Mouse (Mus musculus) kidney, adult 9 months (tissue): ENCODE measurements around the gene Lkaaear1.

Experiments used
- DNase-seq: peaks from one replicate; pipeline ENCODE4 v3.0.0; 2022

Gene Lkaaear1

DNA sequence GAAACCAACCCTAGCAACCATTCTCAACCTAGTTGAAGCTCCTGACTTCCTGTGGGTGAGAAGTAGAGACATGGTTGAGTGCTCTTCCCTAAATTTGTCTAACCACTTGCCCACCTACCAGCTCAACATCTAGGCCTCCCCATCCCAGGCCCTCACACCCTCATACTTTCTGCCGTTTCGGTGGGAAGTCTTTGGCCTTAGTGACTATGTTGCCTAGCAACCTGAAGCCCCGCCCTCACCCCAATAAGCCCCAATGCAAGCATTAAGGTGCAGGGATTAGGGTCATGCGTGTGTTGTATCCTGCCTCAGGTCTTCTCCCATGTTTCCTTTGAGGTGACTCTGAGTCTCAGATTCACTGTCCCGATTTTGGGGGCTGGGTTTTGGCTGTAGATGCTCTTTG lies at the start of gene Lkaaear1:
Lkaaear1 (minus strand) TSS at position 202 of the 400 bp plus-strand sequence.
- DNase-seq: no peak

DNA sequence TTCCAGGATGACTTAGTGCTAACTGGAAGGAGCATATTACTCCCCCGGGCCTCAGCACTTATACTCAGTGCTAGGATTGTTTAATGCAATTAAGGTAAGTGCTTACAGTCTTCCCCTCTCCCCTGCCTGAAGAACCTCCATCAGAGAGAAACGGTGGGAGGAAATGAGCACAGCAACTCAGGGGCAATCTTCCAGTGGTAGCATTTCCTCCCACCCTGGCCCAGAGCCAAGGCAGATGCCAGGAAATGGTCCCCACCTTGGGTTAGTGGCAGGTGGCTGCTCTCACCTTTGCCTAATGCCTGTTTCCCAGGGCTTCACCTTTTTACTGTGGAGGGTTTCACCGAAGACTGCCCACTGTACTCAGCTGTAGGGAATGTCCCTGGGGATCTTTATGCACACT lies 31.8 kb upstream of the Lkaaear1 start:
- no peak for DNase-seq

DNA sequence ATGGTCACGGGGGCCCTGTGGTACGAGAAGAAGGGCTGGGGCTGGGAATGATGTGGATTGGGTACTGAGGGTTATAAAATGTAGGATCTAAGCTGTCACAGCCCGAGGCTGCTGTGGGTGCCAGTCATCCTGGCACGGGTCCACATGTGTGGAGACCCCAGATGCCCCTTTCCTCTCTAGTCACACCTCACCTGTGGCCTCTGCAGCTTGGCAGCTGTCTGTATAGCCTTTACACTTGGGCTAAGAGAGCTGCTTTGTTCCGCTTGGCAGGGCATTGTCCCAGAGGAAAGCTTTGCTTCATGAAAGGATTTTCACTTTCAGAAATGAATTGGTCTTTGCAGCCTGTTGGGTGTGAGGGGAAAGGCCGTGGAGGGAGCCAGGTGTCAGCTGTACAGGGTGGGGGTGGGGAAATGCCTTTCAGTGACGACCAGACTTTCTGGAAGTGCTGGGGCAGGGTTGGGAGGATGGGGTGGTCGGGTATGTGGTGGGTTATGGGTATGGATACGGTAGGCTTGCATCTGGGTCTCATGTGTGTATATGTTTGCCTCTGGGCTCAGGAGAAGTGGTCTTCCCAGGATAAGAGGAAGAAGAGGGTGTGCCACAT lies 29.5 kb upstream of the Lkaaear1 start:
- DNase-seq: no peak

DNA sequence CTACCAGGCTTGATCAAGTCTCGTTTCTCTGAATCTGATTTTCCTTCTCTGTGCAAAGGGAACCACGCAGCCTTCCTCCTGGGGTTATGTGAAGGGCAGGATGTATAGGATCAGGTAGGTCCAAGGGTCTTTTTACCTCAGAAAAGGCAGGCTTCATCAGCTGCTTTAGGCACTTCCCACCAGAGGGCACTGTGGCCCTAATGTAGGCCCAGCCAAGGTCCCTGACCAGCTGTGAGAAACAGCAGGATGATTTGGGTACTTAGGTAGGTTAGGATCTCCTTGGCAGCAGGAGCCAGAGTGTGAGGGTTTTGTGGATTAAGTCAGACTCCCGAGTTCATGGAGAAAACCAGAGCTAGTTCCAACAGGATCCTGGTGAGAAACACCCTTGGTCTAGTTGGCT lies 24.0 kb upstream of the Lkaaear1 start:
- peak; percentile 22 for DNase-seq

DNA sequence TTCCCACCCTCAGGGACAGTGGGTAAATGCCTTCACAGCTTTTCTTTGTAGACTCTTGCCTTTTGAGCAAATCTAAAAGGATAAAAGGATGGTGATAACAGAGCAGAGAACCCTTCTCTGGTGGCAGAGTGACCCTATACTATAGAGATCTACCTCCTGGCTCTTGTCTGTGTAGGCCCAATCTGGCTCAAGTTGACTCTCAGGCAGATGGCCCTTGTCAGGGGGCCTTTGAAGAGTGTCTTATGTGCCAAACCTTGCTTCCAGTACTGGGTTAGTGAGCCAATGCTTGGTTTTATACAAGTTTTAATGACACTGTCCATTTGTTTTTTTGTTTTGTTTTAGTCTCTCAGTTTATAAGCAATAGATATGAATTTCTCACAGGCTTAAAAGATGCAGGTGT lies 23.0 kb upstream of the Lkaaear1 start:
- no peak for DNase-seq

DNA sequence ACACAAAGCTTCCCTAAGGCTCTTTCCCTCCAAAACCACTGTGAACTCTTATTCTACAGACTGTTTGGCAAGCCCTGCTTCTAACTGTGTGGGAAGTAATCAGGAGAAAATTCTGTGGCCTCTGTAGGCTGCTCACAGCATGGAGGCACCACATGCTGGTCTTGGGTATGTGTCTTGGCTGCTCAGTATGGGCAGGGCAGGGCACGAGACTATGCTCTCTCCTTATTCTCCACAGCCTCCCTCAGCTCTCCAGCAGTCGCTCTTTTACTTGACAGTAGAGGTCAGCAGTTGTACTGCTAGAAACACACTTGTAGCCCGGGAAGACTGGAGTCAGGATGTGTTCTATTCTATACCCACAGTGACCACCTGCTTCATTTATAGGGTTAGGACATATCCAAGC lies 21.8 kb upstream of the Lkaaear1 start:
- no peak for DNase-seq

DNA sequence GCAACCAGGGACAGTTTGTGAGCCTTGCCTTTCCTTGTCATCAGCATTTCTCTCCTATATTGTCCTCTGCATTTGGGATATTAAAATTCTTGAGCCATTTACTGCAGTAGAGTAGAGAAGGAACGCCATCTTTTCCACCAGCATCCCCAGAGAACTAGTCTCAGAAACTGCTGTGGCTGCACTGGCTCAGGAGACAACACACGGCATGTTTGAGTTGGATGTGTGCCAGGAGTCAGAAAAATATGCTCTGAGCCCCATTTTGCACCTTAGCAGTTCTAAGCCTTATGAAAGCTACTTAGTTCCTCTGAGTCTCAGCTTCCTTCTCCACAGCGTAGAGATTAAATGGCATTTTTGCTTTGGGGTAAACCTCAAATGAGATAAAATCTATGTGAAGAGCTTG lies 18.7 kb upstream of the Lkaaear1 start:
- no peak for DNase-seq

DNA sequence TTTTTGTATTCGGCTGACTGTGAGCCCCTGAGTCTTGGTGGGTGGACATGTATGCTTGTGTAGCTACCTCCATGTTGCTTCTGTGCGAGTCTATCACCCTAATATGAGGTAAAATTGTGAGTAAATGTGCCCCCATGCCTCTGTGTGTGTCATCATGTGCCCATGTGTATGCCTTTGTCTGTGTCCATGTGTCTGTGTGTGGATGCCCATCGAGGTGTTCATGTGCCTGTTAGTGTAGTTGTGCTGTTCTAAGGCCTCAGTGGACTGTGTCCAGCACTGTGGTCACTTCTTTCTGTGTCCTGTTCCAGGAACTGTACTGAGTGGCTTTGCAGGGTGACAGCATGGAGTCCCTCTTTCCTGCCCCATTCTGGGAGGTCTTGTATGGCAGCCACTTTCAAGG lies 17.1 kb upstream of the Lkaaear1 start:
- no peak for DNase-seq

DNA sequence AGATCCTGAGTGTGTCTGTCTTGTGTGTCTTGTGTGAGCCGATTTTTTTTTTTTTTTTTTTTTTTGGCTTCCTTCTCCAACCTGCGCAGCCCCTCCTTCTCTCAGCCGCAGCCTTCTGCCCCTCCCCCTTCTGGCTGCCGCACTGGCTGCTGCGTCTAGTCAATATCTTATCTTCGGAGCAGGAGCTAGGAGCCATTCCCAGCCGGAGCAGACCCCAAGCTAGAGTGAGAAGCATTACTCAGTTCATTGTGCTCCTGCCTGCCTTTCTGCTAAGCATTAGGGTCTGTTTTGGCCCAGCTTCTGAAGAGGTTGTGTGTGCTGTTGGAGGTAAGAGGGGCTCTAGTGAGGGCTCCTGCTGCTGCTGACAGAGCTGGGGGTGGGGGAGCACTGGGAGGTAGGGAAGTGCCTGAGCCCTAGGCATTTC lies 16.7 kb upstream of the Lkaaear1 start, which contains the start of gene Oprl1:
Oprl1 (plus strand) TSS at position 114 of the 424 bp plus-strand sequence.
- no peak for DNase-seq

DNA sequence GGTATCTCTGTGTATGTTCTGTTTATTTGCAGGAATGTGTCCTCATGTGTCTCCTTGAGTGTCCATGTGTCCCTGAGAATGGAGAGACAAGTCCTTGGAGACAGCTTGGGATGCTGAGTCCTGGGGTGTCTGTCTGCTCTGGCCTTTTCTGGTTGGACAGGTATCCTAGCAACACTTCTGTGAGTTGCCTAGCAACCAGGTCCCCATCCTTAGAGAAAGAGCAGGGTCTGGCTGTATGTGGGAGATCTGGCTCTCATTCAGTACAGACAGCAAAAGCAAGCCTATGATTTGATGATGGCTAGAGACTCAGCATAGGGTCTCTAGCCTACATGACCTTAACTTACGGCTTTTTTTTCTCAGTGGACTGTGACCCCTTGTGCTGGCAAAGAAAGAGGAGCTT lies 15.5 kb upstream of the Lkaaear1 start:
- DNase-seq: no peak

DNA sequence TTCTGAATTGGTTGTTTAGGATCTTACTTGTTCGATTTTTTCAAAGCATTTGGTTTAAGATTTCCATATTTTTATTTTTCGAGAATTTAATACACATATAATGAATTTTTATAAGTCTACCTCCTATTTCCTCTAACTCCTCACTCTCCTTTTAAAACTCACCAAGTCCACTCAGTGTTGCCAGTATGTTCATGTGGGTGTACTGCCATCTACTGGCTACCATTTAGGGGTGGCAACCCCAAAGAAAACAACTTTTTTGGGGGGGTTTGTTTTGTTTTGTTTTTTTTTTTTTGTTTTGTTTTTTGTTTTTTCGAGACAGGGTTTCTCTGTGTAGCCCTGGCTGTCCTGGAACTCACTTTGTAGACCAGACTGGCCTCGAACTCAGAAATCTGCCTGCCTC lies 8.4 kb upstream of the Lkaaear1 start:
- DNase-seq: peak; percentile 33

DNA sequence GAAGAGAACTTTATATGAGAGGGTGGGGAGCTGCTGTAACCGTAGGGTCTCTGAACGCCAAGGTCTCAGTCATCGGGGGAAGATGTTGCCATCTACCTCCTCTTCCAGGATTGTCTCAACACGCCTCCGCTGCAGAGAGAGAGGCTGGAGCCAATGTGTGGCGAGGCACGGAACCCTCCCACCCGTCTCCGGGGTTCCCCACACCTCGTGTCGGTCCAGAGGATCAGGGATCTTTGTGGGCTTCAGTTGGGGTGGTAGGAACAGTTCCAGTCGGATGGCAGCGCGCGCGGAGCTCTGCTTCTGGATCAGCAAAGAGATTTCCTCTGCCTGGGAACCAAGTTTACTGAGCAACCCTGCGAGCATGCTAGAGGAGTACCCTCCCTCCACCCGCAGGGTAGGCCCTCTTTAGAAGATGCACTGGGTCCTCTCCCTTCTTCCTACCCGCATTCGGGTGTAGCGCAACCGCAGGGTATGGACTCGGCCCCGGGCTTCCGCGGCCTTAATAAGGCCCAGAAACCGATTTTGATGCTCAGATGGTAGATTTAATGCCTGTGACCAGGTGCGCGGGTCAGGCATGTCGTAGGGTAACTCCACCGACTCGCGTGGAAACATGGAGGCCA lies 1.3 kb downstream of the Lkaaear1 start:
- no peak for DNase-seq

DNA sequence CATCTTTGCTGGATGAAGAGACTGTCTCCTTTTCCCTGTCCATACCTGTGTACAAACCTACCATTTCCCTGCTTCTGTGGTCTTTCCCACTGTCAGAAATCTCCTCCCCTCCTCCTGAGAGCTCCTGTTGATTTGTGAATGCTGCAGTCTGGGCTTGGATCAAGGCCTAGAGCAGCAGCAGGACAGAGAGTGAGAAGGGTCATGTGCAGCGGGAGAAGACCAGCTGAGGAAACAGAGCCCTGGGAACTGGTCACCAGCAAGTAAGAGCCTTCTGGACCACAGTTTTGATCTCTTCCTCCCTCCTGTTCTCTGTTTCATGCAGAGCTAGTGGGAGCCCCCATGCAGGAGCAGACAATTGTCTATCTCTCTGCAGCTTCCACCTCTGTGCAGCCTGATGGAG lies 2.5 kb downstream of the Lkaaear1 start:
- DNase-seq: no peak

DNA sequence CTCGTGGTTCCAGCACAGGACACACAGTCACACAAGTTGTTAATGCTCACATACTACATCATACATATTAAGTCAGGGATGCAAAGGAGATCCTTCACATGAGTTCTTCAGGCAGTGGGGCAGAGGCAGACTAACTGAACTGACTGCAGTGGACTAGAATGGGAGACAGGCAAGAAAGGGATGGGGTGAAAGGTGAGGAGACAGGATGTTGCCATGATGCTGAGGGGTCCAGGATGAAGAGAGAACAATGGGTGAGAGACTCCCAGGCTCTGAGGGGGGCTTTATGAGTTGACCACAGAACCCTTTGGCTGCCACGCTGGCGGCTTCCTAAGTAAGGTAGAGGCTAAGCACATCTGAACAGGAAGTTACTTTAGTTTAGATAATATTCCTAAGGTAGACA lies 3.7 kb downstream of the Lkaaear1 start:
- no peak for DNase-seq

DNA sequence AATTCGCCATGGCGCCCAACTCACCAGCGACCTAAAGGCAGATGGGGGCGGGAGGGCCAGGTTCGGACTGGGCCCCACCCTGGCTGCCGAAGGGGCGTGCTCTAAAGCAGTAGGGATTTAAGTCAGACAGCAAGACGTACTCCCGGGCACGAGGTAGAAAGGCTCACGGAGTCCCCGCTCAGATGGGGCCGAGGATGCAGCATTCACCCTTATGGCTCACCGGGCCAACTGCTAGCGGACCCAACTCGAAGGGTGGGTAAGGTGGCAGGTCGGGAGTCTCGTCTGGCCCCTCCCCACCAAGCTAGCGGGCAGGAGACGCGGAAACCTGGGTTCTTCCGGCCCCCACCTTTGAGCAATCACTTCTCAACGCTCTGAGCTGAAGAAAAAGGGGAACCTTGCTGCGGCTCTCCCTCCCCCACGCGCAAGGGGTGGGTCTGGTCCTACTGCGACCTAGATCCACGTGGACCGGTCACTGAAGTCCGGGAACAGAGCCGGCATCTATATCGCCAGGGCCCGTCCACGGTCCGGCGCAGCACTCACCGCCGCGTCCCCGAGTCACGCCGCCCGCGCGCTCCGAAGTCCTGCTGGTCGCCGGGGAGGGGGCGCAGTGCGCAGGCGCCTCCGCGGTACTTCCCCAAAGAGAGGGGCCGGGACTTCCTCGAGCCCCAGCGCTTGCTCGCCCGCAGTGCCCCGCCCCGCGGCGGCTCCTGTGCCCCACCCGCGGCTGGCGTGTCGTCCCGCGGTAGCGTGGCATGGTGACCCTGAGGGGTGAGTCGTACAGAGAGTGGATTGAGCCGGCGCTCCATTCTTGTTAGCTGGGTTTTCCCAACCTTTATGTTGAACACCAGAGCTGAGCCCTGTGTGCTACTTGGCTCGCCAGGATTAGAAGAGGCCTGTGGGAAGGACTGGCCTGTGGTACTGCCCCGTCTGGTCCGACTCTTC lies 4.6 kb downstream of the Lkaaear1 start, which contains the start of gene Rgs19:
Rgs19 (minus strand) TSS at position 639 of the 942 bp plus-strand sequence.
- peak; percentile 66 for DNase-seq

DNA sequence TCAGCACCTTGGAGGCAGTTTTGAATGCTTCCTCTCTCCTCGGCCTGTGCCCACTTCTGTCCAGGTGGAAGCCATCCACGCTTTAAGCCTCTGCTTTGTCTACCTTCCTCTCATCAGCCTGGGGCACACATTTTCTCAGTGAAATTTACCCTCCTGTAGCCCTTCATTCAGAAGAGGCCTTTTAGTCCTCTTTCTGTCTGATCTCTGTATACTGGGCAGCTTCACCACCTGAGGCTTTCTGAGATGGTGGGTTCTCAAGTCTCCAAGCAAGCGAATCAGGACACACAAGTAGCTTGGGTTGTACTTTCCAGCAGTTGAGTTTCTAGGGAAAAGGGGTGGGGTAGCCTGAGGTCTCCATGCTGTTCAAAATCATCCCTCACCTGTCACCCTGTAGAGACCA lies 5.9 kb downstream of the Lkaaear1 start:
- no peak for DNase-seq

DNA sequence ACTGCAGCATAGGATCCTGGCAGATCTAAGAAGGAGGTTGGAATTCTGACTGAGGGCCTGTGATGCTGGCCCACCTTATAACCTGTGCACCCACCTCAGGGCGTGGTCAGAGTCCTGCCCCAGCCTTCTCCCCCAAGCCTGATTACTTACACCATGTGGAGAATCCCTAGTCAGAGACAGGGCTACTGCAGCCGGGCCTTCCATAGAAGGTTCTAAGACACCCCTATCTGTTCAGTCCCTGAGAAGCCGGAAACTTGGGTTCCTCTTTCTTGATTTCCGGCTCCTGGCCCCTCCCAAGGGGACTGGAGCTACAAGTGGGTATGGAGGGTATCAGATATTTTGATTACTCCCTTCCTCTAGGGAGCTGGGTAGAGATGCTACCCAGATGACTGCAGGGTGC lies 6.7 kb downstream of the Lkaaear1 start:
- no peak for DNase-seq

DNA sequence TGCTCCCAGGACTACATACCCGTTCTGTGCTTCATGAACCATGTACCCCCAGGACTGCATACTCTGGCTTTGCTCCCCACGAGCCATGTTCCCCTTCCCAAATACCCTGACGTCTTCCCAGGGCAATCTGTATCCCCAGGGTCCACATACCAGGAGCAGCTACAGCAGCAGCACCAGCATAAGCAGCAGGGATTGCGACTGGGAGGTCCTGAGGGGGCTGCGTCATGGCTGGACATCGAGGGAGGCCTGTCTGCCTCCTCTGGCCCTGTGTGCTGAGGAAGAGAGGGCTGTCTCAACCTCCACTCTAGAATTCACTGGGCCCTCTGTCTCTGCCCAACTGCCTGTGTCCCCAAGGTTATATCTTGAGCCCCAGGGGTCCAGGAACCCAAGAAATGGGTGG lies 7.2 kb downstream of the Lkaaear1 start:
- DNase-seq: no peak

DNA sequence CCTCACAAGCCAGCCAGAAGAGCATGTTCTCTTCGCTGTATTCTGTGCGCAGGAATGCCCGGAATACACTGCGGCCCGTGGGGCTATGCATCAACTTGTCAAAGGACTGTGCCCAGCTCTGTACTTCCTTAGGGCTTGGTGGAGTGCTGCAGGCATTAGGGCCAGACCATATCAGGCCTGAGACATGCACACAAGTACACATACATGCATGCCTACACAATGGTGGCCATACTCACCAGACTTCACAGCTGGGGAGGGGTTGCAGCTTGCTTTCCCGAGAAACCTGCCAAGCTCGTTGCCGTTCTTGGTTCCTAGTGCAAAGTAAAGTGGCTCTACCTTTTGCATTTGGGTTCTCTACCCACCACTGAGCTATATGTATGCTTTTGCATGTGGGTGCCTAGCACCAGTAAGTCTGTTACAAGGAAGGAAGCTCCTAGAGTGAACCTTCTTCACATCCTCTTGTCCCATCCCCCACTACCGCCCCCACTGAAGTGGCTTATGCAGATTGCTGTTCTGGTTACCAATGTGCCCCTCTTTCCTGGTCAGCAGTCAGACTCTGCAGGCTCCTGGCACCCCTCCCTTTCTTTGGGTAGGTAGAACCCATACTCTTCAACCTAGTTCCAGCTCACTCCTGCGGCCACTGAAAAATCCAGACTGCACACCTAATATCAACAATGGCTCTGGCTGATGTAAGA lies 8.6 kb downstream of the Lkaaear1 start:
- no peak for DNase-seq

DNA sequence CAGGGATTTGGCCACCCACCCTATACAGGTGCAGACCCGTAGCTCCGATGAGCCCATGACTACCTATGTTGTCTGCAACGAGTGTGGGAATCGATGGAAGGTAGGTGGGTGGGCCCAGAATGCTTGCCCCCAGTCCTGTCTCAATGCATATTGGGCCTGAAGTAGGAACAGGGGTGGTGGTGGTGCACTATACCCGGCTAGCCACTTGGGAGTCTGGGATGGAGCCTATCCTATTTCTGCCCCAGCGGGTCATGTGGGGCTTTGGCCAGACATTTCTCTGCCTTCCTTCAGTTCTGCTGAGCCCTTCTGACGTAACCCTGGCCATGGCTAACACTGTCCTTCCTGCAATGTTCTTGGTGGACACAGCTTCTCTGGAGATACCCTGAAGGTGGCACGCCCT lies 10.7 kb downstream of the Lkaaear1 start:
- no peak for DNase-seq

DNA sequence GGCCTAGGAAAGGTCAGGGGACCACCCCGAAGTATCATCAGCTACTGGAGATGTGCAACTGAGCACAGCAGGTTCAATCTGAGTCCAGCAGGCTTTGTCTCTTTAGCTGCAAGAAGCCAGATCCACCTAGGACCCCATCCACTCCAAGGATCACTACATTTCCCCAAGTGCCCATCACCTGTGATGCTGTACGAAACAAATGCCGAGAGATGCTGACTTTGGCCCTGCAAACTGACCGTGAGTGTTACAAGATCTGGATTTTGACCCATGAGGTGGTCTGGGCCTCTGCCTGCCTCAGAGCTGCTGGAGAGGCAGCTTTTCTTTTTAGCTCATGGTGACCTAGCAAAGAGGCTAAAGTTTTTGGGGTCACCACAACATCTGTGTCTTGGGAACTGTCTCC lies 12.6 kb downstream of the Lkaaear1 start:
- DNase-seq: no peak

DNA sequence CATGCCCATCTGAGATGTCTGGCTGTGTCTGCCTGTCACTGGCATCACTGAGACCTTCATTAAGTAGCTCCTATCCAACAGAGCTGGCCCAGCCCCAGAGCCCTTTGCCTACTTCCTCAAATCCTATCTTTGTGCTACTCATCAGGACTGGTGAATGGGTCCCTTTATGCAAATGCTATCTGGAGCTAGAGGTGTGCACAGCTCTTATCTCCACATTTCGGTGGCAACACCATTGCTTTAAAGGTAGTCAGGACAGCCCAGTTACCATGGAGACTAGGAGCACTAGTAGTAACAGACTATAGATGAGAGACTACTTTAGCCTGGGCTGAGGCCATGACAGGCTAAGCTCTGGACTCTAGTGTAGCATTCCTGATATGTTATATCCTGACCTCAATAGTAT lies 13.5 kb downstream of the Lkaaear1 start:
- DNase-seq: no peak

DNA sequence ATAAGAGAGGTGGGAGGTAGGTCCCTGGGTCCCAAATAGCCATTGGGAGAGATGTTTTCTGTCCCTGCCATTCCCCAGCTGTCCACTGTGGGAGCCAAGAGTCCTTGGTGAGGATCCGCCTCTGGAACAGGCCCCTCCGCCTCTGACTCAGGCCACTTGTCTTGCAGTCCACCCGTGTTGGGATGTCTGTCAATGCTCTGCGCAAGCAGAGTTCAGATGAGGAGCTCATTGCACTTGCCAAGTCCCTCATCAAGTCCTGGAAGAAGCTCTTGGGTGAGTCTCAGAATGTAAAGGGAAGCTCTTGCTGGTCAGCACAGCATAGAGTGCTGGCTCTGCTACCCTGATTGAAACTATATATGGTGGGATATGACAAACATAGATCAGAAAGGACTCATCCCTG lies 14.9 kb downstream of the Lkaaear1 start:
- no peak for DNase-seq
